Mouse (Mus musculus): ENCODE results near the gene Gm20388.
A peak's percentile ranks its signal among the peaks of the same experiment; 100 is the strongest.

Gm20388 gene

GRCm38 (mm10) chr8:121085561-121085960 lies 1174.9 kb downstream of the Gm20388 start:
- DNase-seq (ENCODE audit: low read depth, low spot score) = no peak

GRCm38 (mm10) chr8:121086004-121086900 lies 1175.6 kb downstream of the Gm20388 start:
- DNase-seq (ENCODE audit: low read depth, low spot score) = no peak

DNA sequence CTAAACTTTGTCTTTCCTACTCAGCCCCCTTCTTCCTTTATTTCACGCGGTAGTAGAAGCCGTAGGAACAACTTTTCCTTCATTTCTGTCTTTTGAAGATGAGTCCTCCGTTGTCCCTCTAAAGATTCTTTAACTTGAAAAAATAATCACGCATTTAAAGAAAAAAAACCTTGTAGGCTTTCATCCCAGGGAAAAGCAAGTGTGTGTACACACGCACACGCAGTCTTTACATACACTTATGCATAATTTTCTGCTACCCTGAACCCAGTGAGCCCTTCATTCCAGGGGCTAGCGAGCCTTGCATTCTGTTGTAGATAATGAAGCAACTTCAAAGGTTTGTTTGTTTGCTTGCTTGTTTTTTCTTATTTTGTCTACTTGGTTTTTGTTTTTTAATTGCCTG lies 1177.6 kb downstream of the Gm20388 start:
- DNase-seq (ENCODE audit: low read depth, low spot score) = no peak

- DNase-seq (ENCODE audit: low read depth, low spot score) = no peak
Measured at GRCm38 (mm10) chr8:121088871-121089630, 1178.4 kb downstream of the Gm20388 start.

- no peak for DNase-seq (ENCODE audit: low read depth, low spot score)
Measured at GRCm38 (mm10) chr8:121089631-121090380, 1179.2 kb downstream of the Gm20388 start.

DNA sequence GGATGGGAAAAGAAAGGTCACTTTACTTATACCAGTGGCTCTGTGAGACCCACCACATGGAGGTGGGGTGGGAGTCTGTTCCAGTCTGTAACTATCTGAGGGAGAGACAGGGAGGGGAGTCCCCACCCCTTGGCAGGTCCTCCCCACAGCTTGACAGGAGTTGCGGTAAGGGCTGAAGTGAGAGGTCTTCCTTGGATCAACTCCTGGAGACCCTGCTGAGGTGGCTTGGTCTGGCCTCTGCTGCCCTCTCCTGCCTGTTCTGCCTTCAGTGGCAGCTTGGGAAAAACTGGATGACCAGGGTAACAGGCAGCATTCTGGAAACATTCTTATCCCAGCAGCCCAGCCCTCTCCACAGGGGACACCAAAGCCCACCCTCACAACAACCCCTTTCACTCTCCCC lies 1180.1 kb downstream of the Gm20388 start:
- DNase-seq (ENCODE audit: low read depth, low spot score) = no peak

DNA sequence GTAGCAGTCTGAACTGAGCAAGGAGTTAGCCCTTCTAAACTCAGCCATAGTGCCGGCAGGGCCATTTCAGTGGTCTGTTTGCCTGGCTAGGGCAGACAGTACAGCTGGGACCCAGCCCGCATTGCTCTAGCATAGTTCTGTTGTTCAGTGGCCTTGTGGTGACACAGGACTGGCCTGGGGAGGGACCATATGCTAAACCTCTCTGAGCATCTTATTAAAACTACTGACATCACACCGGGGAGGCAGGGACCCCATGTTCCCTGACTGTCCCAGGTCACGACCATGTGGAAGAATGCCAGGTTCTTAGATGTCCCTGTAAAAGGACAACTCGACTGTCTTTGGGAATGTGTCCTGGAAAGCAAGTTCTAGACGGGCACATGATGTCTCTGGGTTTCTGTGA lies 1181.5 kb downstream of the Gm20388 start:
- DNase-seq (ENCODE audit: low read depth, low spot score) = no peak

GRCm38 (mm10) chr8:121092627-121093026 lies 1182.0 kb downstream of the Gm20388 start:
- peak; percentile 30 for DNase-seq (ENCODE audit: low read depth, low spot score)

- DNase-seq (ENCODE audit: low read depth, low spot score) = no peak
Measured at GRCm38 (mm10) chr8:121093496-121093895, 1182.9 kb downstream of the Gm20388 start.

- DNase-seq (ENCODE audit: low read depth, low spot score) = peak; percentile 61
Measured at GRCm38 (mm10) chr8:121104049-121104818, 1193.6 kb downstream of the Gm20388 start.

- DNase-seq (ENCODE audit: low read depth, low spot score) = peak; percentile 80
Measured at GRCm38 (mm10) chr8:121107668-121108656, 1197.3 kb downstream of the Gm20388 start, which contains the start of gene Mthfsd. TSS of gene Mthfsd (minus strand) at chr8:121108392.

GRCm38 (mm10) chr8:121108657-121109056 lies 1198.0 kb downstream of the Gm20388 start:
- no peak for DNase-seq (ENCODE audit: low read depth, low spot score)

DNA sequence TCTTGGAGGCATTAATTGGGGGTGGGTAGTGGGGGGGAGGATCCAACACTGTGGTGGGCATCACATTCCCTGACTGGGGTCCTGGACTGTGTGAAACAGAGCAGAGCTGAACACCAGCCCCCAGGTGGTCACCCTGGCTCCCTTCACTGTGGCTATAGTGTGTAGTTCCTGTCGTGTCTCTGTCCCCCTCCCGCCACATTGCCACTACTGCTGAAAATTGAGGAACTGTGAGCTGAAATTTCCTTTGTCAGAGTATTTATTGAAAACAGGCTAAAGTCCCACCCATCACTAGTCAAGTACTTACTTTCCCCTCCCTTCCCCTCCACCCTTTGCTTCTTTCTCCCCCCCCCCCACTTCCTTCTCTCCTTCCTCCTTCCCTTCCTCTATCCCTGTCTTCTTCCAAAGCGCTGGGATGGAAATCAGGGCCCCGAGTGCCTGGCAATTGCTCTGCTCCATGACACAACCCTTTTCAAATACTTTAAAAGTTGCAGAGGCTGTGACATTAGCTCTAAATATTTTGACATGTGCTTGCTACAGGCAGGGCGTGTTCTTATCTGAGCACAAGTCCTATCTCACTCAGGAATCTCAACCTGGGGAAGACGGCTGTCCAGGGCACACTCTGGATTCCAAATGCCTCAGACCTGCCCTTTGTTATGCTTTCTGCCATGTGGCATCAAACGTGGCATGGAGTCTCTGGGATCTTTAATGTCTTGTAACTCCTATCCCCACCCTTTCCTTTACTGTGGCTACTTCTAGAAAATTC lies 1200.7 kb downstream of the Gm20388 start:
- no peak for DNase-seq (ENCODE audit: low read depth, low spot score)

DNA sequence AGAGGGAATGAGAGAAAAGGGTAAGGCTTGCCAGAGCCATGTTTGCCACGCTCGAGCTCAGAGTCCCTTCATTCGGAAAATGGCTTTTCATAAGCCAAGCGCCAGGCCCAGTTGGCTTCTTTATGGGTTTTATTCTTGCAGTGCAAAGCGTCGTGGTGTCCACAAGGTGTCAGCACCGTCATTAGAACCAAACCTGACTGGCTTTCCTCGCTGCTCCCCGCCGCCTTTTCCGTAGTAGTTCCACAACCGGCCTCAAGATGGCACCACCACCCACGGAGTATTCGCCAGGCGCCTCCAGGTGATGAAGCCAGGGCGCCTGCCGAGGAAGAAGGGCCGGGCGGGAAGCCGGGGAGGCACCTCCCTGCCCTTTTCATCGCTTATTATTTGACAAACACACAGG lies 1202.6 kb downstream of the Gm20388 start:
- DNase-seq (ENCODE audit: low read depth, low spot score) = peak; percentile 62

- DNase-seq (ENCODE audit: low read depth, low spot score) = no peak
Measured at GRCm38 (mm10) chr8:121115136-121115535, 1204.5 kb downstream of the Gm20388 start.

DNA sequence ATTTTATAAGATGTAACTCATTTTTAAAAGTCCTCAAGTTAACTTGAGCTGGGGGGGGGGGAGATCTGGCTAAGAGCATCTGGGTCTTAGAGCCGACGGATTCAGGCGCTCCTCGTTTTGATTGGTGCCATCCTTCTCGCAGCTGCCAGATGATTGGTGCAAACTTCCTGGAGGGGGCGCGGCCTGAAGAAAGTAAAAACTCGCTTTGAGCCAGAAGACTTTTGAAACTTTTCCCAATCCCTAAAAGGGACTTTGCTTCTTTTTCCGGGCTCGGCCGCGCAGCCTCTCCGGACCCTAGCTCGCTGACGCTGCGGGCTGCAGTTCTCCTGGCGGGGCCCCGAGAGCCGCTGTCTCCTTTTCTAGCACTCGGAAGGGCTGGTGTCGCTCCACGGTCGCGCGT lies 1205.3 kb downstream of the Gm20388 start, which contains the start of gene Foxc2:
Gene Foxc2, plus strand, starts transcription at position 224 of the 400 bp plus-strand sequence.
- DNase-seq (ENCODE audit: low read depth, low spot score) = no peak

GRCm38 (mm10) chr8:121116591-121117185 lies 1206.0 kb downstream of the Gm20388 start:
- DNase-seq (ENCODE audit: low read depth, low spot score) = no peak

GRCm38 (mm10) chr8:121117186-121117651 lies 1206.6 kb downstream of the Gm20388 start:
- DNase-seq (ENCODE audit: low read depth, low spot score) = no peak

Measured in c-Kit-negative CD71-positive TER-119-positive erythroid progenitor cells, embryonic 14.5 days (primary cell).